Mouse (Mus musculus): ENCODE data around the gene Pcdh10. TPM values are rescaled to one million over a fixed set of nuclear protein-coding genes. Genes with fewer than 3 reads are reported as not detected.

Gene Pcdh10
- polyA plus RNA-seq (2014; fragmentation: Illumina TruSeq; extraction: RNeasy Lipid Tissue Mini Kit (QIAGEN cat#74804); ENCODE audit: low read depth, low replicate concordance): not detected

DNA sequence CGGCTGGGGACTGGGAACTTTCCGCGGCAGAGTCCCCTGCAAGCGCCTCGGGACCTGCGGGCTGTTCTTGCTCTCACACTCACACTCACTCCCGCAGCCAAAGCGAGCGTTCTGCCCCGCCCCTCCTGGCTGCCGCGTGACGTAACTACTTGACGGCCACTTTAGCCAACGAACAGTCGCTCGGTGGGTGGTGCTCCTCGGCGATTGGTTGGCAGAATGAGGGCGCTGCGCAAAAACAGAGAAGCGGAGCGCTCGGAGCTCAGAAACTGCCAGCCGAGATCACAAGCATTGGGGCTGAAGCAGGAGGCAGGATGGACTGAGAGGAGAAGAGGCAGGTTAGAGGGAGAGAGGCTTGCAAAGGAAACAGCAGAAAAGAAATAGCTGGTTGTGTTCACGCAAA is at the start of gene Pcdh10:
TSS of gene Pcdh10 (plus strand) at position 254 of the 400 bp plus-strand sequence.

Data from heart, adult 10 weeks (tissue).